Mouse (Mus musculus) liver, embryonic 13.5 days (tissue): ENCODE data around the gene BC051142. TPM values are rescaled to one million over a fixed set of nuclear protein-coding genes. Genes with fewer than 3 reads are reported as not detected.

Source experiments
- polyA plus RNA-seq: library from polyadenylated mRNA; unstranded; fragments of >200 nt; fragmentation: Nextera tagmentation; extraction: Ambion mirVana; gene quantifications from 2 replicates; pipeline ENCODE4 v1.2.1, GENCODE M21; 2015

Gene BC051142
- polyA plus RNA-seq, 1 experiment from 2014 or later = 0.21 TPM

Other genes starting within 250 kb of the BC051142 start
- 0.54 and 0.62 TPM in 2 replicates for gene H2-DMb1, start 245.7 kb upstream of the BC051142 start, polyA plus RNA-seq
- 2.4 and 3.2 TPM in 2 replicates for gene Tap1, start 211.3 kb upstream of the BC051142 start, polyA plus RNA-seq
- gene Psmb9, start 211.1 kb upstream of the BC051142 start, polyA plus RNA-seq = 6.6 and 7.7 TPM in 2 replicates
- gene Psmb8, start 201.1 kb upstream of the BC051142 start, polyA plus RNA-seq = 15.3 and 18.0 TPM in 2 replicates
- 5.7 and 6.1 TPM in 2 replicates for gene Tap2, start 195.3 kb upstream of the BC051142 start, polyA plus RNA-seq
- 0.08 TPM in 1 of 2 replicates, not detected in the other for gene H2-Ob, start 159.9 kb upstream of the BC051142 start, polyA plus RNA-seq
- gene H2-Ab1, start 141.1 kb upstream of the BC051142 start, polyA plus RNA-seq = 2.2 and 2.3 TPM in 2 replicates
- 0.96 TPM in 2 replicates for gene H2-Aa, start 111.0 kb upstream of the BC051142 start, polyA plus RNA-seq
- gene H2-Eb1, start 93.0 kb upstream of the BC051142 start, polyA plus RNA-seq = 0.81 and 0.88 TPM in 2 replicates
- gene H2-Eb2, start 73.2 kb upstream of the BC051142 start, polyA plus RNA-seq = not detected in 2 replicates
- gene Btnl2, start 44.0 kb upstream of the BC051142 start, polyA plus RNA-seq = 0.05 TPM in 1 of 2 replicates, not detected in the other
- not detected in 2 replicates for gene Btnl1, start 21.7 kb upstream of the BC051142 start, polyA plus RNA-seq
- gene Btnl4, start 78.5 kb downstream of the BC051142 start, polyA plus RNA-seq = not detected in 2 replicates
- gene Btnl6, start 118.5 kb downstream of the BC051142 start, polyA plus RNA-seq = not detected in 2 replicates
- 0.43 and 0.55 TPM in 2 replicates for gene Notch4, start 165.4 kb downstream of the BC051142 start, polyA plus RNA-seq
- 8.5 and 8.9 TPM in 2 replicates for gene Gpsm3, start 191.0 kb downstream of the BC051142 start, polyA plus RNA-seq
- gene Pbx2, start 192.4 kb downstream of the BC051142 start, polyA plus RNA-seq = 3.8 TPM in 2 replicates
- gene Ager, start 199.0 kb downstream of the BC051142 start, polyA plus RNA-seq = 0.68 and 0.72 TPM in 2 replicates
- 86.1 and 93.6 TPM in 2 replicates for gene Rnf5, start 204.9 kb downstream of the BC051142 start, polyA plus RNA-seq
- gene Agpat1, start 205.4 kb downstream of the BC051142 start, polyA plus RNA-seq = 24.9 and 27.0 TPM in 2 replicates
- gene Egfl8, start 217.2 kb downstream of the BC051142 start, polyA plus RNA-seq = 0.30 and 0.34 TPM in 2 replicates
- gene Ppt2, start 229.7 kb downstream of the BC051142 start, polyA plus RNA-seq = 10.4 and 12.0 TPM in 2 replicates
- gene Prrt1, start 230.7 kb downstream of the BC051142 start, polyA plus RNA-seq = 0.05 and 0.07 TPM in 2 replicates
- gene Fkbpl, start 245.9 kb downstream of the BC051142 start, polyA plus RNA-seq = 5.6 and 5.9 TPM in 2 replicates
- 24.6 and 27.4 TPM in 2 replicates for gene Atf6b, start 248.3 kb downstream of the BC051142 start, polyA plus RNA-seq